Mouse (Mus musculus): ENCODE measurements around the gene Ceacam19.

DNA sequence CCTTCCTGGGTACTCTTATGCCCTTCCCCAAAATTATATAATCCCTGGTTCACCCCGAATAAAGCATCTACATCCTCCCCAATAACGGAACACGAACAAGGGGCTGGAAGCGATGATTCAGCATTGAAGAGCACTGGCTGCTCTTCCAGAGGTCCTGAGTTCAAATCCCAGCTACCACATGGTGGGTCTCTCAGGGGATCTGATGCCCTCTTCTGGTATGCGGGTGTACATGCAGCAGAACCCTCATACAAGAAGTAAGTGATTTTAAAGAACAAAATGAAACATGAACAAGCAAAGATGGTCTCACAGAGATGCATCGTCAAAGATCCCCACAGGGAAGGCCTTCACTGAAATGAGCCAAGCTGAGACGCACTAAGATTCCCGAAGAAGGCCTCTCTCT lies 7.0 kb downstream of the Ceacam19 start:
- TF ChIP-seq FLI1 (IDR thresholded peaks at IDR 0.05; ENCODE audit: low read length) (no peak), GATA1 (IDR thresholded peaks at IDR 0.05; ENCODE audit: borderline replicate concordance, low read length) (no peak)

Data from megakaryocyte, embryonic 14.5 days (primary cell).